Mouse (Mus musculus): ENCODE measurements around the gene Upp2. TPM values are rescaled to one million over a fixed set of nuclear protein-coding genes. Genes with fewer than 3 reads are reported as not detected.

Upp2 gene
- polyA plus RNA-seq, 1 experiment from 2014 or later = 3.0 TPM

GRCm38 (mm10) chr2:58597556-58597955, 30.5 kb downstream of the Upp2 start:
- no peaks in the 10 kb centered on the region for H3K9me3 ChIP-seq (replicated peaks)
- WGBS = 95% methylated on average over 3 of the region's 3 CpGs
- no peak for DNase-seq (ENCODE audit: low spot score)

DNA sequence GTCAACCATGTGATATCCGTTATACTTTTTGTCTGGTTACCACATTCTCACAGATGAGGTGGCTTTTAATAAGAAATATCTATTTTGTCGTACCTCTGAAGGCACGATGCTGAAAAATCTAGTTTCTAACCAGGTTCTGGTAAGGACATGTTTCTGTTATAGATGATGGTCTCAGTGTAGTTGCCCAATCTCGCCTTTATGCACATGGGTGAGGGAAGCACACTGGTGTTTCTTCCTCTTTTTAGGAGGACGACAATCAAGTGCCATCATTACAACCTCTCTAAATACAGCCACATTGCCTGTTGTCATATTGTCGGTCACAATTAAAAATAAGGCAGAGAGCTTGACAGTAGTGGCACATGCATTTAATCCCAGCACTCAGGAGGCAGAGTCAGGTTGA, 32.5 kb downstream of the Upp2 start:
- Histone ChIP-seq H3K9me3 (replicated peaks) (no peaks in the 10 kb centered on the region), H3K36me3 (no peaks in the 10 kb centered on the region), H3K27me3 (ENCODE audit: low read depth, poor library complexity, severe bottlenecking) (no peaks in the 10 kb centered on the region), H3K27ac (replicated peaks) (no peak overlapping the region), H3K4me1 (0 out of 2 replicates have a peak, but pooled peaks cover 2% of the 10 kb centered on the region), H3K4me3 (no peak overlapping the region)
- DNase-seq (ENCODE audit: low spot score) = no peak
- WGBS = 94% methylated on average over 6 of the region's 6 CpGs

More at GRCm38 (mm10) chr2:58597556-58597955, 30.5 kb downstream of the Upp2 start:
- Histone ChIP-seq H3K27ac (replicated peaks) (no peak overlapping the region), H3K36me3 (no peaks in the 10 kb centered on the region), H3K4me3 (no peak overlapping the region), H3K4me1 (0 out of 2 replicates have a peak, but pooled peaks cover 2% of the 10 kb centered on the region), H3K27me3 (ENCODE audit: low read depth, poor library complexity, severe bottlenecking) (no peaks in the 10 kb centered on the region)

- Histone ChIP-seq H3K4me3 (no peak overlapping the region), H3K27ac (replicated peaks) (no peak overlapping the region), H3K27me3 (ENCODE audit: low read depth, poor library complexity, severe bottlenecking) (no peaks in the 10 kb centered on the region), H3K4me1 (0 out of 2 replicates have a peak, but pooled peaks cover 2% of the 10 kb centered on the region), H3K36me3 (no peaks in the 10 kb centered on the region), H3K9me3 (replicated peaks) (no peaks in the 10 kb centered on the region)
- 82% methylated on average over 4 of the region's 4 CpGs for WGBS
- no peak for DNase-seq (ENCODE audit: low spot score)
These were observed 34.3 kb downstream of the Upp2 start for GRCm38 (mm10) chr2:58601382-58601781.

- DNase-seq (ENCODE audit: low spot score) = no peak
- no peak overlapping the region for H3K4me3 ChIP-seq
- no peaks in the 10 kb centered on the region for H3K36me3 ChIP-seq
- no peaks in the 10 kb centered on the region for H3K27me3 ChIP-seq (ENCODE audit: low read depth, poor library complexity, severe bottlenecking)
- WGBS = over 99% methylated on average over 3 of the region's 3 CpGs
- no peaks in the 10 kb centered on the region for H3K9me3 ChIP-seq (replicated peaks)
- no peak overlapping the region for H3K27ac ChIP-seq (replicated peaks)
- H3K4me1 ChIP-seq = no peaks in the 10 kb centered on the region
These were observed 36.3 kb downstream of the Upp2 start for GRCm38 (mm10) chr2:58603379-58603778.

DNA sequence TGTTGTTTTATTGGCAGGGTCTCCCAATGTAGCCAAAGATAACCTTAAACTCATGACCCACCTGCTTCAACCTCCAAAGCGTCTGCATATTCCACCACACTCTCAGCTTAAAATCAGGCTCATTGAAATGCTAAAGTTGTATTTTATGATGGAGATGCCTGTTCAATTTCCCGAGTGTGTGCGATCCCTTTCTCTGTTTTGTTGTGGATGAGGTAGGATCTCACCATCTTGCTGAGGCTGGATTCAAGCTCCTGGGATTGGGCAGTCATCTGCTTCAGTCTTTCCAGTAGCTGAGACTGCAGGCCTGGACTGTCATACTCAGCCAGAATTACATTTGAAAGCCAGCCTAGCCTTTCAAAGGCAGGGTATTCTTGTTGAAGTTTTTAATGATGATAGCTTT, 37.7 kb downstream of the Upp2 start:
- Histone ChIP-seq H3K4me3 (no peak overlapping the region), H3K36me3 (no peaks in the 10 kb centered on the region), H3K9me3 (replicated peaks) (no peaks in the 10 kb centered on the region), H3K4me1 (no peaks in the 10 kb centered on the region), H3K27ac (replicated peaks) (no peak overlapping the region), H3K27me3 (ENCODE audit: low read depth, poor library complexity, severe bottlenecking) (no peaks in the 10 kb centered on the region)
- 93% methylated on average over 3 of the region's 3 CpGs for WGBS
- DNase-seq (ENCODE audit: low spot score) = no peak

DNA sequence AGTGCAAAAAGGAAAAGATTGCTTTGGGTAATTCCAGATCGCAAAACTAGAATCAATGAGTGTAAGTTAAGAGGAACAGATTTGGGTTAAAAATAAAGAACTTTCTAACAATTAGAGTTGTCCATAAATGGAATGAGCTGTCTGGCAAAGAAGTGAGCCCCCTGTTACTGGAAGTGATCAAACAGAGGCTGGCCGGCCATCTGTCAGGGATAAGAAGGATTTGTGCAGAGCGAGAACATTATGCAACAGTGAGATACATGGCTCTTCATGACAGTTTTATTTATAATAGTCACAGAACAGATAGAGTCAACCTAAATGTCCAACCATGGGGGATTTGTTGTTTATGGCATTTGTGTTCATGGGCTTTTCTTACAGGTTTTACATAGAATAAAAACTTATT, 46.6 kb downstream of the Upp2 start:
- no peak overlapping the region for H3K27ac ChIP-seq (replicated peaks)
- no peaks in the 10 kb centered on the region for H3K27me3 ChIP-seq (ENCODE audit: low read depth, poor library complexity, severe bottlenecking)
- no peaks in the 10 kb centered on the region for H3K36me3 ChIP-seq
- H3K9me3 ChIP-seq (replicated peaks) = no peaks in the 10 kb centered on the region
- 93% methylated on average over 3 of the region's 3 CpGs for WGBS
- H3K4me1 ChIP-seq = no peaks in the 10 kb centered on the region
- no peak overlapping the region for H3K4me3 ChIP-seq
- DNase-seq (ENCODE audit: low spot score) = no peak

DNA sequence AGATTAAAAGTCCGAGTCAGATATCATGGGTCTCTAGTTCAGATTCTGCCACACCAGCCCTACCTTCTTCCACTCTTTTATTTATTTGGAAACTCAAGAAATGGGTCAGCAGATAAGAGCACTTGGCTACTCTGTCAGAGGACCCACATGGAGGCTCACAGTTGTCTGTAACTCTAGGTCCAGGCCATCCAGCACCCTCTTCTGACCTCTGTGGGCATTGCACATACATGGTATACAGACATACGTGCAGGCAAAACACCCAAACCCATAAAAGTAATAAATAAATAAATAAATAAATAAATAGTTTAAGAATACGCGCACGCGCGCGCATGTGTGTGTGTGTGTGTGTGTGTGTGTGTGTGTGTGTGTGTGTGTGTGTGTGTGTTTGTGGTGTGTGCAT, 47.8 kb downstream of the Upp2 start:
- no peak for DNase-seq (ENCODE audit: low spot score)
- WGBS = 96% methylated on average over 8 of the region's 8 CpGs

GRCm38 (mm10) chr2:58615766-58616165, 48.7 kb downstream of the Upp2 start:
- Histone ChIP-seq H3K9me3 (replicated peaks) (no peaks in the 10 kb centered on the region), H3K4me3 (no peak overlapping the region), H3K27me3 (ENCODE audit: low read depth, poor library complexity, severe bottlenecking) (no peaks in the 10 kb centered on the region), H3K36me3 (no peaks in the 10 kb centered on the region), H3K27ac (replicated peaks) (no peak overlapping the region), H3K4me1 (no peaks in the 10 kb centered on the region)
- no peak for DNase-seq (ENCODE audit: low spot score)
- 91% methylated on average over 5 of the region's 5 CpGs for WGBS

More for the DNA sequence above, 47.8 kb downstream of the Upp2 start:
- H3K9me3 ChIP-seq (replicated peaks) = no peaks in the 10 kb centered on the region
- H3K27ac ChIP-seq (replicated peaks) = no peak overlapping the region
- H3K36me3 ChIP-seq = no peaks in the 10 kb centered on the region
- no peaks in the 10 kb centered on the region for H3K4me1 ChIP-seq
- H3K4me3 ChIP-seq = no peak overlapping the region
- no peaks in the 10 kb centered on the region for H3K27me3 ChIP-seq (ENCODE audit: low read depth, poor library complexity, severe bottlenecking)

DNA sequence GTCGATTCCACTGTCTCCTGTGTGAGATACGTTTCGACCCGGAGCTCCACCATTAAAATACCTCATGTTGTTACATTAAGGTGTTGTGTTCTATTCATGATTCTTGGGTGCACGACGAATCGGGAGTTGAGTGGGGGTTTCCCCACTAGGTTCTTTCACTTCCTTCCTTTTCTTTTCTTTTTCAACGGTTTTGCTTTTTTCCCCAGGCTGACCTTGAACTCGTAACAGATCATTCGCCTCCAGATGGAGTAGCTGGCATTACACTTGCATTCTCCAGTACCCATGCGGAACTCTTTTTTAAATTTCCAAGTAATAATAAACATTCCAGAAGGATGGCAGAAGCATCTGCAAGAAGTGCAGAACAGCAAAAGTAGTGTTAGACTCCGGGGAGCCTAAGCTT, 58.1 kb downstream of the Upp2 start:
- peak overlapping the region; percentile 67 for H3K27ac ChIP-seq (replicated peaks)
- no peaks in the 10 kb centered on the region for H3K9me3 ChIP-seq (replicated peaks)
- WGBS = 64% methylated on average over 12 of the region's 12 CpGs
- peaks cover 44% of the 10 kb centered on the region for H3K27me3 ChIP-seq (ENCODE audit: low read depth, poor library complexity, severe bottlenecking)
- no peak overlapping the region for H3K4me3 ChIP-seq
- DNase-seq (ENCODE audit: low spot score) = no peak
- H3K36me3 ChIP-seq = no peaks in the 10 kb centered on the region
- H3K4me1 ChIP-seq = peaks cover 44% of the 10 kb centered on the region

DNA sequence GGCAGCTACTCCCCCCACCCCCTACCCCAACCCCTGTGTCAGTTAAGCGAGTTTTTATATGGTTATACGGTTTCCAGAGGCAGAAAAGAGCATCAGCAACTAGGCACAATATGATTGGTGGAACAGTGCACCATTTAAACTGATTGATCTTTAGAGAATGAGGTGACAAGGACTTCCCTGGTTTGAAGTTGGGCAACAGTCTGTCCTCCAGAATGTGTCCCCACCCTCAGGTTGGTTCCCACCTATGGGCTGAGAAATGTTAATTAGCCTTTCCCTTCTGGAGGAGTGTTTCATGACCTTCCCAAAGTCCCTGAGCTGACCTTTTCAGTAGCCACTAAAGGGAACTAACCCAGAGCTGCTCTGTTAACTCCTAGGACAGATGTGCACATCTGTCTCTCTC, 58.6 kb downstream of the Upp2 start:
- peak; percentile 16 for DNase-seq (ENCODE audit: low spot score)
- H3K4me1 ChIP-seq = peaks cover 44% of the 10 kb centered on the region
- H3K4me3 ChIP-seq = no peak overlapping the region
- peaks cover 46% of the 10 kb centered on the region for H3K27me3 ChIP-seq (ENCODE audit: low read depth, poor library complexity, severe bottlenecking)
- H3K9me3 ChIP-seq (replicated peaks) = no peaks in the 10 kb centered on the region
- no peaks in the 10 kb centered on the region for H3K36me3 ChIP-seq
- H3K27ac ChIP-seq (replicated peaks) = peak overlapping the region; percentile 67
- WGBS = 3% methylated on average over 2 of the region's 2 CpGs

- Histone ChIP-seq H3K27ac (replicated peaks) (peak overlapping the region; percentile 67), H3K9me3 (replicated peaks) (no peaks in the 10 kb centered on the region), H3K4me1 (peaks cover 44% of the 10 kb centered on the region), H3K27me3 (ENCODE audit: low read depth, poor library complexity, severe bottlenecking) (peaks cover 52% of the 10 kb centered on the region), H3K36me3 (no peaks in the 10 kb centered on the region), H3K4me3 (peak overlapping the region; percentile 11; the same call in 1 of the 2 replicates)
- WGBS = 6% methylated on average over 8 of the region's 8 CpGs
- DNase-seq (ENCODE audit: low spot score) = peak; percentile 35
These were observed 59.2 kb downstream of the Upp2 start for GRCm38 (mm10) chr2:58626136-58626769.

DNA sequence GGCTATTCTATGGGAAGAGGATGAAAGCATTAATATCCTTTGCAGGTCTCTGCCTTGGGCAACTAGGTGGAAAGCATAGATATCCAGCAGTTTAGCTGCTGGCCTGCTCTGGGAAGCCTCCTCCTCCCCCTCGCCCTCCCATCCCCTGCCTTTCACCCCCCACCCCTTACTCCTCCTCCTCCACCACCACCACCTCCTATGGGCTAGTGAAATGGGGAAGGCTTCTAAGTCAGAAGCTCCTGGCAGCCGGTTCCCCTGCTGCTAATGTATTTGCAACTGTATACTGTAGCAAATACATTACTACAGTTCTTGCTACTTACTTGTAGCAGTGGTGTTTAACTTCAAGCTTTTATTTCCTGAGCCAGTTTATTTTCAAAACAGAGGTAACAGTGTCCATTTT, 60.9 kb downstream of the Upp2 start:
- no peak for DNase-seq (ENCODE audit: low spot score)
- peaks cover 64% of the 10 kb centered on the region for H3K27me3 ChIP-seq (ENCODE audit: low read depth, poor library complexity, severe bottlenecking)
- H3K4me3 ChIP-seq = no peak overlapping the region
- 17% methylated on average over 2 of the region's 2 CpGs for WGBS
- H3K36me3 ChIP-seq = no peaks in the 10 kb centered on the region
- H3K27ac ChIP-seq (replicated peaks) = no peak overlapping the region
- no peaks in the 10 kb centered on the region for H3K9me3 ChIP-seq (replicated peaks)
- H3K4me1 ChIP-seq = peaks cover 44% of the 10 kb centered on the region

DNA sequence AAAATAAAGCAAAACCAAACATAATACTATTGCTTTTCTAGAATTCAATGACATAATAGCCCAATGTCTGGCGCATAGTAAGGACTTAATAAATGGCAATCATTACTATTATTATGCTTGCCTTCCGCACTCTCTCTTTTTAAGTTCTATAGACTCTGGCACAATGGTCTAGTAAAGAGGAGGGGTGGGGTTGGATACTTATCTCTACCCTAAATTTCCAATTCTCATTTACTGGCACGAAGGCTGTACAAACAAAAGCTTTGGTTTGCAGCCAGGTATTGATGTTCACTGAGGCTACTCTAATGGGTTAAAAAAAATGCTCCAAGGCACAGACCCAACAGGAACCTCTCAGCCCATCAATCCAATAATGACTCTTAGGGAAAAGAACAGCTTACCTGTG, 61.9 kb downstream of the Upp2 start:
- Histone ChIP-seq H3K4me3 (no peak overlapping the region), H3K9me3 (replicated peaks) (no peaks in the 10 kb centered on the region), H3K36me3 (no peaks in the 10 kb centered on the region), H3K4me1 (peaks cover 44% of the 10 kb centered on the region), H3K27ac (replicated peaks) (no peak overlapping the region), H3K27me3 (ENCODE audit: low read depth, poor library complexity, severe bottlenecking) (peaks cover 66% of the 10 kb centered on the region)
- DNase-seq (ENCODE audit: low spot score) = no peak
- WGBS = 57% methylated on average over 3 of the region's 3 CpGs
